Mouse (Mus musculus) neural tube, embryonic 12.5 days (tissue): ENCODE measurements at regions not wholly inside any gene's neighbourhood (a gene's known extent, or its start where the extent isn't known, plus 50 kb on each side); places are given as distances from the start of the nearest gene placed in this dataset.

Source experiments
- ATAC-seq: fragments of 200-750 bp; cut with Nextera tagmentation; 2 replicates; pipeline ENCODE4 v1.8.0; 2017; ENCODE audit warnings: low read depth, mild to moderate bottlenecking, moderate TSS enrichment, moderate library complexity; ENCODE audit not compliant: low FRiP score
- H3K27ac ChIP-seq: fragments of 300-500 bp; sonication (generic); 2 replicates; pipeline ENCODE4 v1.5.1; 2016
- H3K27me3 ChIP-seq: fragments of 300-500 bp; sonication (generic); replicated peaks from 2 replicates; pipeline ENCODE4 v1.6.1; 2016; ENCODE audit warnings: mild to moderate bottlenecking
- H3K36me3 ChIP-seq: fragments of 300-500 bp; sonication (generic); 2 replicates; pipeline ENCODE4 v1.6.1; 2016; ENCODE audit warnings: mild to moderate bottlenecking
- H3K4me1 ChIP-seq: fragments of 300-500 bp; sonication (generic); 2 replicates; pipeline ENCODE4 v1.6.1; 2016
- H3K4me2 ChIP-seq: fragments of 300-500 bp; sonication (generic); replicated peaks from 2 replicates; pipeline ENCODE4 v1.6.1; 2016; ENCODE audit warnings: mild to moderate bottlenecking
- H3K4me3 ChIP-seq: fragments of 300-500 bp; sonication (generic); 2 replicates; pipeline ENCODE4 v1.5.1; 2016
- H3K9ac ChIP-seq: fragments of 300-500 bp; sonication (generic); 2 replicates; pipeline ENCODE4 v1.6.1; 2016; ENCODE audit warnings: mild to moderate bottlenecking
- H3K9me3 ChIP-seq: fragments of 300-500 bp; sonication (generic); 2 replicates; pipeline ENCODE4 v1.6.1; 2016; ENCODE audit warnings: mild to moderate bottlenecking
- WGBS: fragments of 180-500 bp; shearing (Covaris S2); methylation state at CpG from one replicate; pipeline ENCODE4 v1.1.7; 2016; 5-methylcytosine and 5-hydroxymethylcytosine counted together

GRCm38 (mm10) chr7:36077271-36077670 lies 274.5 kb upstream of the Zfp507 start:
- H3K4me3 ChIP-seq = no peak overlapping the region

GRCm38 (mm10) chr7:36076021-36076441 lies 273.2 kb upstream of the Zfp507 start:
- H3K4me3 ChIP-seq = no peak overlapping the region
- no peaks in the 10 kb centered on the region for H3K27me3 ChIP-seq
- peak overlapping the region; percentile 46 for H3K4me2 ChIP-seq
- peaks cover 32% of the 10 kb centered on the region for H3K4me1 ChIP-seq
- H3K9me3 ChIP-seq = no peaks in the 10 kb centered on the region
- ATAC-seq = peak; percentile 57; the same call in 1 of the 2 replicates
- H3K36me3 ChIP-seq = no peaks in the 10 kb centered on the region
- 2% methylated on average over 11 of the region's 11 CpGs for WGBS
- H3K27ac ChIP-seq = no peak overlapping the region
- H3K9ac ChIP-seq = no peak overlapping the region

More at GRCm38 (mm10) chr7:36077271-36077670, 274.5 kb upstream of the Zfp507 start:
- Histone ChIP-seq H3K9me3 (no peaks in the 10 kb centered on the region), H3K4me1 (peaks cover 25% of the 10 kb centered on the region), H3K27ac (no peak overlapping the region), H3K36me3 (no peaks in the 10 kb centered on the region), H3K9ac (no peak overlapping the region), H3K27me3 (no peaks in the 10 kb centered on the region), H3K4me2 (no peak overlapping the region)
- whole genome bisulfite sequencing = 72% methylated on average over 2 of the region's 2 CpGs
- ATAC-seq = no peak

- H3K27ac ChIP-seq = no peak overlapping the region
- WGBS = 8% methylated on average over 13 of the region's 13 CpGs
- peak overlapping the region; percentile 50 for H3K4me2 ChIP-seq
- H3K9me3 ChIP-seq = no peaks in the 10 kb centered on the region
- no peaks in the 10 kb centered on the region for H3K27me3 ChIP-seq
- H3K4me1 ChIP-seq = peaks cover 32% of the 10 kb centered on the region
- H3K9ac ChIP-seq = no peak overlapping the region
- ATAC-seq = no peak
- H3K36me3 ChIP-seq = no peaks in the 10 kb centered on the region
- H3K4me3 ChIP-seq = peak overlapping the region; percentile 5; the same call in 1 of the 2 replicates
Measured at GRCm38 (mm10) chr7:36071774-36072173, 269.0 kb upstream of the Zfp507 start.

GRCm38 (mm10) chr7:36066725-36067124 lies 263.9 kb upstream of the Zfp507 start:
- 66% methylated on average over 3 of the region's 3 CpGs for WGBS
- H3K27ac ChIP-seq = no peak overlapping the region

GRCm38 (mm10) chr7:36061679-36062078 lies 258.9 kb upstream of the Zfp507 start:
- Histone ChIP-seq H3K4me2 (no peak overlapping the region), H3K9me3 (no peaks in the 10 kb centered on the region), H3K4me1 (peaks cover 2% of the 10 kb centered on the region; the same call in 1 of the 2 replicates), H3K27ac (no peak overlapping the region), H3K36me3 (no peaks in the 10 kb centered on the region), H3K4me3 (no peak overlapping the region), H3K9ac (no peak overlapping the region), H3K27me3 (no peaks in the 10 kb centered on the region)
- no peak for ATAC-seq
- WGBS = 81% methylated on average over 4 of the region's 4 CpGs

More at GRCm38 (mm10) chr7:36066725-36067124, 263.9 kb upstream of the Zfp507 start:
- no peak overlapping the region for H3K9ac ChIP-seq
- no peaks in the 10 kb centered on the region for H3K36me3 ChIP-seq
- no peaks in the 10 kb centered on the region for H3K9me3 ChIP-seq
- ATAC-seq = no peak
- no peak overlapping the region for H3K4me3 ChIP-seq
- no peaks in the 10 kb centered on the region for H3K27me3 ChIP-seq
- H3K4me1 ChIP-seq = peaks cover 5% of the 10 kb centered on the region; the same call in 1 of the 2 replicates
- no peak overlapping the region for H3K4me2 ChIP-seq

- H3K4me3 ChIP-seq = no peak overlapping the region
- no peak for ATAC-seq
- H3K9me3 ChIP-seq = no peaks in the 10 kb centered on the region
- H3K27ac ChIP-seq = no peak overlapping the region
- no peak overlapping the region for H3K4me2 ChIP-seq
- peaks cover 2% of the 10 kb centered on the region; the same call in 1 of the 2 replicates for H3K4me1 ChIP-seq
- no peaks in the 10 kb centered on the region for H3K27me3 ChIP-seq
- H3K9ac ChIP-seq = no peak overlapping the region
- no peaks in the 10 kb centered on the region for H3K36me3 ChIP-seq
- WGBS = 71% methylated on average over 4 of the region's 4 CpGs
Measured at GRCm38 (mm10) chr7:36060426-36060825, 257.6 kb upstream of the Zfp507 start.

- H3K9ac ChIP-seq = no peak overlapping the region
- no peaks in the 10 kb centered on the region for H3K9me3 ChIP-seq
- no peaks in the 10 kb centered on the region for H3K4me1 ChIP-seq
- no peak overlapping the region for H3K4me2 ChIP-seq
- no peaks in the 10 kb centered on the region for H3K27me3 ChIP-seq
- no peak overlapping the region for H3K27ac ChIP-seq
- H3K36me3 ChIP-seq = no peaks in the 10 kb centered on the region
- H3K4me3 ChIP-seq = no peak overlapping the region
- WGBS = 84% methylated on average over 8 of the region's 8 CpGs
- ATAC-seq = no peak
Measured at GRCm38 (mm10) chr7:36046053-36046452, 243.2 kb upstream of the Zfp507 start.

- Histone ChIP-seq H3K9me3 (no peaks in the 10 kb centered on the region), H3K9ac (no peak overlapping the region), H3K36me3 (no peaks in the 10 kb centered on the region), H3K27me3 (no peaks in the 10 kb centered on the region), H3K27ac (no peak overlapping the region), H3K4me3 (no peak overlapping the region), H3K4me1 (no peaks in the 10 kb centered on the region), H3K4me2 (no peak overlapping the region)
- 95% methylated on average over 3 of the region's 3 CpGs for WGBS
- no peak for ATAC-seq
Measured at GRCm38 (mm10) chr7:36031881-36032280, 229.1 kb upstream of the Zfp507 start.

GRCm38 (mm10) chr7:36023015-36023414 lies 220.2 kb upstream of the Zfp507 start:
- no peaks in the 10 kb centered on the region for H3K4me1 ChIP-seq
- ATAC-seq = no peak
- H3K4me2 ChIP-seq = no peak overlapping the region
- no peaks in the 10 kb centered on the region for H3K36me3 ChIP-seq
- H3K27me3 ChIP-seq = no peaks in the 10 kb centered on the region
- H3K9ac ChIP-seq = no peak overlapping the region
- H3K4me3 ChIP-seq = no peak overlapping the region
- WGBS = 89% methylated on average over 10 of the region's 10 CpGs
- no peaks in the 10 kb centered on the region for H3K9me3 ChIP-seq
- H3K27ac ChIP-seq = no peak overlapping the region

GRCm38 (mm10) chr7:36022489-36022888 lies 219.7 kb upstream of the Zfp507 start:
- H3K9ac ChIP-seq = no peak overlapping the region
- no peaks in the 10 kb centered on the region for H3K27me3 ChIP-seq
- no peak overlapping the region for H3K4me3 ChIP-seq
- ATAC-seq = no peak
- no peaks in the 10 kb centered on the region for H3K36me3 ChIP-seq
- no peak overlapping the region for H3K27ac ChIP-seq
- H3K4me1 ChIP-seq = no peaks in the 10 kb centered on the region
- H3K4me2 ChIP-seq = no peak overlapping the region
- 81% methylated on average over 6 of the region's 6 CpGs for WGBS
- H3K9me3 ChIP-seq = no peaks in the 10 kb centered on the region

- WGBS = 18% methylated on average over 19 of the region's 19 CpGs
- Histone ChIP-seq H3K4me3 (peak overlapping the region; percentile 5; the same call in 1 of the 2 replicates), H3K27me3 (no peaks in the 10 kb centered on the region), H3K4me1 (peaks cover 6% of the 10 kb centered on the region), H3K27ac (peak overlapping the region; percentile 59; the same call in 1 of the 2 replicates), H3K4me2 (peak overlapping the region; percentile 49), H3K9me3 (no peaks in the 10 kb centered on the region), H3K36me3 (no peaks in the 10 kb centered on the region), H3K9ac (no peak overlapping the region)
- ATAC-seq = peak; percentile 95
Measured at GRCm38 (mm10) chr7:36016926-36017753, 214.3 kb upstream of the Zfp507 start.

GRCm38 (mm10) chr7:35996609-35997008 lies 193.8 kb upstream of the Zfp507 start:
- Histone ChIP-seq H3K4me1 (no peaks in the 10 kb centered on the region), H3K4me3 (no peak overlapping the region), H3K9ac (no peak overlapping the region), H3K9me3 (no peaks in the 10 kb centered on the region), H3K4me2 (no peak overlapping the region), H3K27ac (no peak overlapping the region), H3K36me3 (no peaks in the 10 kb centered on the region), H3K27me3 (no peaks in the 10 kb centered on the region)
- no peak for ATAC-seq
- 87% methylated on average over 5 of the region's 5 CpGs for WGBS
